18 mouse cellular contexts compared by ENCODE assay signal in the genomic region with DNA sequence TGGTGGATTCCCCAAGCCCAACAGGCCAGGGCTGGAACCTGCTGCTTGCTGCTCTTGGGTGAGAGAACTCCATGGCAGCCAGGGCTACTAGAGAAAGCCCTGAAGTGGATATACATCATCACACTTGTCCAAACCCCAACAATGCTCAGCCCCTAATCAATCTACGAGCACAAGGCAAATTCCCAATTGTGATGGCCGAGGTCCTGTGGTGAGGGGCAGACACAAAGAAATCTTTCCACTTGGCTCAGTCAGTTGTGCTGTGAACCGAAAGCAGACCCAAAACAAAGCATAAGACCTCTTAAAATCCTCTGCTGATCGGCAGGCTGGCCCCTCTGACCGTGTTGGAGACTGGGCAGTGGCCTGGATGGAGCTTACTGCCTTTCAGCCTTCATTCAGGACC. TPM values are rescaled to one million over a fixed set of nuclear protein-coding genes. Genes with fewer than 3 reads are reported as not detected.
DNase-seq lines count a peak whose midpoint lies in the region; ATAC-seq and TF ChIP-seq lines count a peak whose summit lies in the region.
"Had no signal": no experiment of that assay in that cellular context is flagged by ENCODE, and none has a peak within 500 bp of the region (broad histone marks: within the 10 kb centered on the region; RNA-seq: fewer than 3 reads in every experiment).

No protein-coding gene starts in this region.

- H3K36me3 ChIP-seq in hindbrain, embryonic 10.5 days: no peaks in the 10 kb centered on the region
- H3K36me3 ChIP-seq in hindbrain, embryonic 16.5 days (ENCODE audit: control insufficient read depth, insufficient read depth, low read length): no peaks in the 10 kb centered on the region
- H3K36me3 ChIP-seq in lung, embryonic 14.5 days (ENCODE audit: insufficient read depth): no peaks in the 10 kb centered on the region
- no peaks in the 10 kb centered on the region for H3K36me3 ChIP-seq in liver, postnatal 0 days (replicated peaks; ENCODE audit: insufficient read depth, low read length)
- H3K36me3 ChIP-seq: hindbrain, embryonic 12.5 days had no signal

- H3K4me1 ChIP-seq in hindbrain, embryonic 10.5 days (replicated peaks): peaks cover 76% of the 10 kb centered on the region
- H3K4me1 ChIP-seq in hindbrain, embryonic 16.5 days (ENCODE audit: control insufficient read depth, insufficient read depth, low read depth, low read length): peaks cover 9% of the 10 kb centered on the region; the same call in 1 of the 2 replicates
- H3K4me1 ChIP-seq in lung, embryonic 14.5 days (ENCODE audit: insufficient read depth): peaks cover 32% of the 10 kb centered on the region
- H3K4me1 ChIP-seq in liver, postnatal 0 days (ENCODE audit: insufficient read depth): peaks cover 34% of the 10 kb centered on the region

- no peak overlapping the region for H3K9ac ChIP-seq in hindbrain, embryonic 16.5 days (ENCODE audit: low read depth, low read length)
- no peak overlapping the region for H3K9ac ChIP-seq in lung, embryonic 14.5 days
- H3K9ac ChIP-seq in liver, postnatal 0 days (replicated peaks): no peak overlapping the region
- H3K9ac ChIP-seq: forebrain, embryonic 13.5 days; hindbrain, embryonic 12.5 days had no signal

- no peak overlapping the region for H3K4me3 ChIP-seq in hindbrain, embryonic 10.5 days
- no peak overlapping the region for H3K4me3 ChIP-seq in hindbrain, embryonic 16.5 days (ENCODE audit: low read length)
- no peak overlapping the region for H3K4me3 ChIP-seq in lung, embryonic 14.5 days (ENCODE audit: low read depth, low read length)
- no peak overlapping the region for H3K4me3 ChIP-seq in liver, postnatal 0 days (ENCODE audit: low read depth, low read length)
- H3K4me3 ChIP-seq: forebrain, embryonic 13.5 days; hindbrain, embryonic 12.5 days had no signal

- TF ChIP-seq EP300 in liver, postnatal 0 days (IDR thresholded peaks at IDR 0.05; ENCODE audit: low read depth): no peak

- DNase-seq in hindbrain, embryonic 10.5 days (ENCODE audit: low spot score): no peak
- no peak for DNase-seq in lung, embryonic 14.5 days
- no peak for DNase-seq in lung, postnatal 36 days
- peak; percentile 3 for DNase-seq in liver
- DNase-seq in liver, postnatal 0 days: no peak
- no peak for DNase-seq in right cerebral cortex, postnatal 36 days (ENCODE audit: low spot score in 2 of 2)
- DNase-seq: adrenal gland, adult 2 months; cerebellum, adult 9-11 months; gastrocnemius, postnatal 14 days; midbrain, embryonic 14.5 days had no signal

- WGBS in hindbrain, embryonic 10.5 days: 32% methylated on average over 5 of the region's 5 CpGs
- WGBS in hindbrain, embryonic 16.5 days: 30% methylated on average over 5 of the region's 5 CpGs
- 56% methylated on average over 5 of the region's 5 CpGs for WGBS in lung, embryonic 14.5 days
- 61% methylated on average over 5 of the region's 5 CpGs for WGBS in liver, postnatal 0 days (ENCODE audit: insufficient replicate concordance)

- no peak overlapping the region for H3K4me2 ChIP-seq in hindbrain, embryonic 16.5 days (ENCODE audit: low read length)
- H3K4me2 ChIP-seq in lung, embryonic 14.5 days: no peak overlapping the region; the same call in 1 of the 2 replicates
- no peak overlapping the region for H3K4me2 ChIP-seq in liver, postnatal 0 days (ENCODE audit: low read depth, low read length)
- H3K4me2 ChIP-seq: forebrain, embryonic 13.5 days; hindbrain, embryonic 12.5 days had no signal

- ATAC-seq in hindbrain, embryonic 16.5 days: no peak
- no peak for ATAC-seq in lung, embryonic 14.5 days (ENCODE audit: insufficient read depth)
- no peak for ATAC-seq in liver, postnatal 0 days
- ATAC-seq: forebrain, embryonic 13.5 days had no signal

- no peak for TF ChIP-seq CTCF in lung, embryonic 14.5 days (IDR thresholded peaks at IDR 0.05; ENCODE audit: low read depth)
- no peak for TF ChIP-seq CTCF in liver, postnatal 0 days (IDR thresholded peaks at IDR 0.05; ENCODE audit: low read depth)

- peak overlapping the region; percentile 79 for H3K27ac ChIP-seq in hindbrain, embryonic 10.5 days
- H3K27ac ChIP-seq in hindbrain, embryonic 16.5 days (ENCODE audit: low read depth, low read length): no peak overlapping the region
- peak overlapping the region; percentile 71; the same call in 1 of the 2 replicates for H3K27ac ChIP-seq in lung, embryonic 14.5 days (ENCODE audit: low read depth)
- H3K27ac ChIP-seq in liver, postnatal 0 days (ENCODE audit: low read depth): 0 out of 2 replicates have a peak overlapping the region, but pooled peaks have one; percentile 19
- H3K27ac ChIP-seq: forebrain, embryonic 13.5 days; hindbrain, embryonic 12.5 days had no signal

- no peaks in the 10 kb centered on the region for H3K27me3 ChIP-seq in hindbrain, embryonic 10.5 days (ENCODE audit: insufficient read depth, poor library complexity, severe bottlenecking)
- H3K27me3 ChIP-seq in hindbrain, embryonic 16.5 days (replicated peaks; ENCODE audit: control insufficient read depth, insufficient read depth, low read length): no peaks in the 10 kb centered on the region
- H3K27me3 ChIP-seq in lung, embryonic 14.5 days (ENCODE audit: insufficient read depth, low read length): no peaks in the 10 kb centered on the region
- H3K27me3 ChIP-seq in liver, postnatal 0 days (ENCODE audit: insufficient read depth, low read length): no peaks in the 10 kb centered on the region
- H3K27me3 ChIP-seq: forebrain, embryonic 13.5 days; hindbrain, embryonic 12.5 days had no signal

- no peaks in the 10 kb centered on the region for H3K9me3 ChIP-seq in hindbrain, embryonic 10.5 days
- no peaks in the 10 kb centered on the region for H3K9me3 ChIP-seq in hindbrain, embryonic 16.5 days (ENCODE audit: control insufficient read depth, low read length)
- H3K9me3 ChIP-seq in lung, embryonic 14.5 days (ENCODE audit: low read depth, low read length): no peaks in the 10 kb centered on the region
- no peaks in the 10 kb centered on the region for H3K9me3 ChIP-seq in liver, postnatal 0 days (ENCODE audit: low read length)
- H3K9me3 ChIP-seq: forebrain, embryonic 13.5 days; hindbrain, embryonic 12.5 days had no signal

RNA-seq across cellular contexts. Expression of gene Egfl7, which starts 5.0 kb away (rescaled TPM):
- 78.3 and 101 TPM in 2 replicates for polyA plus RNA-seq in hindbrain, embryonic 10.5 days (2016; fragmentation: Nextera tagmentation; extraction: Ambion mirVana)
- polyA plus RNA-seq in hindbrain, embryonic 16.5 days (2015; fragmentation: Nextera tagmentation; extraction: Ambion mirVana): 75.4 and 76.2 TPM in 2 replicates
- polyA plus RNA-seq in lung, embryonic 14.5 days (2014; fragmentation: Nextera tagmentation; extraction: Ambion mirVana): 269 and 311 TPM in 2 replicates
- polyA plus RNA-seq in liver, postnatal 0 days (2015; fragmentation: Nextera tagmentation; extraction: Ambion mirVana): 49.6 and 53.0 TPM in 2 replicates

RNA-seq across cellular contexts. Expression of gene Gm20532, which starts 11.6 kb away (rescaled TPM):
- polyA plus RNA-seq in hindbrain, embryonic 10.5 days (2016; fragmentation: Nextera tagmentation; extraction: Ambion mirVana): not detected in 2 replicates
- polyA plus RNA-seq in hindbrain, embryonic 16.5 days (2015; fragmentation: Nextera tagmentation; extraction: Ambion mirVana): not detected in 2 replicates
- not detected in 2 replicates for polyA plus RNA-seq in lung, embryonic 14.5 days (2014; fragmentation: Nextera tagmentation; extraction: Ambion mirVana)
- not detected in 2 replicates for polyA plus RNA-seq in liver, postnatal 0 days (2015; fragmentation: Nextera tagmentation; extraction: Ambion mirVana)
- polyA plus RNA-seq: adrenal gland, adult 2 months; embryonic facial prominence, embryonic 14.5 days; forebrain, embryonic 13.5 days; hindbrain, embryonic 12.5 days; large intestine, adult 2 months; liver, embryonic 16.5 days; midbrain, embryonic 14.5 days; testis, adult 2 months; urinary bladder, adult 2 months had no signal

RNA-seq across cellular contexts. Expression of gene Agpat2, which starts 29.4 kb away (rescaled TPM):
- 12.3 and 13.5 TPM in 2 replicates for polyA plus RNA-seq in hindbrain, embryonic 10.5 days (2016; fragmentation: Nextera tagmentation; extraction: Ambion mirVana)
- 6.2 and 7.2 TPM in 2 replicates for polyA plus RNA-seq in hindbrain, embryonic 16.5 days (2015; fragmentation: Nextera tagmentation; extraction: Ambion mirVana)
- 30.2 and 32.9 TPM in 2 replicates for polyA plus RNA-seq in lung, embryonic 14.5 days (2014; fragmentation: Nextera tagmentation; extraction: Ambion mirVana)
- 215 and 221 TPM in 2 replicates for polyA plus RNA-seq in liver, postnatal 0 days (2015; fragmentation: Nextera tagmentation; extraction: Ambion mirVana)

RNA-seq across cellular contexts. Expression of gene Fam69b, which starts 53.4 kb away (rescaled TPM):
- 32.8 and 48.5 TPM in 2 replicates for polyA plus RNA-seq in hindbrain, embryonic 10.5 days (2016; fragmentation: Nextera tagmentation; extraction: Ambion mirVana)
- 153 and 156 TPM in 2 replicates for polyA plus RNA-seq in hindbrain, embryonic 16.5 days (2015; fragmentation: Nextera tagmentation; extraction: Ambion mirVana)
- polyA plus RNA-seq in lung, embryonic 14.5 days (2014; fragmentation: Nextera tagmentation; extraction: Ambion mirVana): 28.3 and 30.0 TPM in 2 replicates
- polyA plus RNA-seq in liver, postnatal 0 days (2015; fragmentation: Nextera tagmentation; extraction: Ambion mirVana): 0.48 and 0.56 TPM in 2 replicates

RNA-seq across cellular contexts. Expression of gene Notch1, which starts 58.4 kb away (rescaled TPM):
- polyA plus RNA-seq in hindbrain, embryonic 10.5 days (2016; fragmentation: Nextera tagmentation; extraction: Ambion mirVana): 39.1 and 46.4 TPM in 2 replicates
- 13.3 and 15.1 TPM in 2 replicates for polyA plus RNA-seq in hindbrain, embryonic 16.5 days (2015; fragmentation: Nextera tagmentation; extraction: Ambion mirVana)
- 37.7 and 44.0 TPM in 2 replicates for polyA plus RNA-seq in lung, embryonic 14.5 days (2014; fragmentation: Nextera tagmentation; extraction: Ambion mirVana)
- polyA plus RNA-seq in liver, postnatal 0 days (2015; fragmentation: Nextera tagmentation; extraction: Ambion mirVana): 2.0 and 2.1 TPM in 2 replicates
